Mouse (Mus musculus) R1 (cell line): Measurements from ENCODE around the gene Batf.
A peak's percentile ranks its signal among the peaks of the same experiment; 100 is the strongest.

Experiments used
- DNase-seq: peaks from one replicate; pipeline ENCODE4 v3.0.0-alpha.2; 2018; ENCODE audit warnings: low read depth, low spot score

Batf gene

GRCm38 (mm10) chr12:85726729-85727397, 40.4 kb downstream of the Batf start:
- no peak for DNase-seq

GRCm38 (mm10) chr12:85728181-85728580, 41.7 kb downstream of the Batf start:
- no peak for DNase-seq

- DNase-seq, result peak; percentile 61
These were observed 42.8 kb downstream of the Batf start for GRCm38 (mm10) chr12:85729022-85729944.

- no peak for DNase-seq
These were observed 43.4 kb downstream of the Batf start for GRCm38 (mm10) chr12:85729945-85730290.

GRCm38 (mm10) chr12:85736203-85736602, 49.7 kb downstream of the Batf start:
- DNase-seq, result no peak

- DNase-seq, result no peak
These were observed 50.5 kb downstream of the Batf start for GRCm38 (mm10) chr12:85736960-85737359.

- DNase-seq, result peak; percentile 89
These were observed 59.6 kb downstream of the Batf start, which contains the start of gene Flvcr2 for GRCm38 (mm10) chr12:85745827-85746695. TSS of gene Flvcr2 (plus strand) at chr12:85746539.

- DNase-seq, result no peak
These were observed 60.3 kb downstream of the Batf start for GRCm38 (mm10) chr12:85746696-85747219.

GRCm38 (mm10) chr12:85747343-85747742, 60.9 kb downstream of the Batf start:
- DNase-seq, result no peak

GRCm38 (mm10) chr12:85749861-85750260, 63.4 kb downstream of the Batf start:
- no peak for DNase-seq

GRCm38 (mm10) chr12:85752116-85752515, 65.6 kb downstream of the Batf start:
- no peak for DNase-seq

GRCm38 (mm10) chr12:85753223-85753622, 66.8 kb downstream of the Batf start:
- peak; percentile 65 for DNase-seq

- peak; percentile 65 for DNase-seq
These were observed 68.3 kb downstream of the Batf start for GRCm38 (mm10) chr12:85754611-85755265.

GRCm38 (mm10) chr12:85756455-85756854, 70.0 kb downstream of the Batf start:
- no peak for DNase-seq

- DNase-seq, result no peak
These were observed 70.6 kb downstream of the Batf start for GRCm38 (mm10) chr12:85757074-85757473.
